Mouse (Mus musculus) liver, postnatal 0 days (tissue): Measurements from ENCODE around the gene Ptpn1.

Experiments used
- CTCF ChIP-seq: sonication (generic); IDR thresholded peaks from 2 replicates; pipeline ENCODE4 v1.5.1; 2016; ENCODE audit warnings: antibody characterized with exemption, low read depth
- EP300 ChIP-seq: IDR thresholded peaks from 2 replicates; pipeline ENCODE4 v1.6.1; 2016; ENCODE audit warnings: antibody characterized with exemption, low read depth, mild to moderate bottlenecking

DNA sequence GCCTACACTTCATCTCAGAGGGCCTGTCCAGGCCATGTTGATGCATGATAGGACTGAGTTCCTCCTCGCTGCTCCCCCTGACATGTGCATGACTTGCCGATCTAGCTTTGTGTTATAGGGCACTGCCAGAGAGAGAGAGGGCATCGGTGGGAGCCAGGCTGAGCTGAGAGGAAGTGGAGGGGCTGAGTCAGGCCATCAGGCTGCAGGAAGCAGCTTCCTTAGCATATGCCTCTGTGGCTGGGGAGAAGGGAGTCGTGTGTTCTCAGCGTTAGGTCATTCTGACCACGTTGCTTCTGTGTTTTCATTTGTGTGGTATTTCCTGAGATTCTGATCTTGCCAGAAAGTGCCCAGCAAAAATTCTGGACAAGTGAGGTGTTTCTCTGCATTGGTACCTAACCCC is 17.4 kb downstream of the Ptpn1 start:
- TF ChIP-seq CTCF (no peak), EP300 (no peak)
